Mouse (Mus musculus) right cerebral cortex, postnatal 25 days (tissue): ENCODE results near the gene Ift172.

Experiments
- DNase-seq: peaks from one replicate; pipeline ENCODE4 v3.0.0; 2022

The Ift172 gene

GRCm38 (mm10) chr5:31204421-31204820, 86.5 kb downstream of the Ift172 start:
- DNase-seq, result no peak

DNA sequence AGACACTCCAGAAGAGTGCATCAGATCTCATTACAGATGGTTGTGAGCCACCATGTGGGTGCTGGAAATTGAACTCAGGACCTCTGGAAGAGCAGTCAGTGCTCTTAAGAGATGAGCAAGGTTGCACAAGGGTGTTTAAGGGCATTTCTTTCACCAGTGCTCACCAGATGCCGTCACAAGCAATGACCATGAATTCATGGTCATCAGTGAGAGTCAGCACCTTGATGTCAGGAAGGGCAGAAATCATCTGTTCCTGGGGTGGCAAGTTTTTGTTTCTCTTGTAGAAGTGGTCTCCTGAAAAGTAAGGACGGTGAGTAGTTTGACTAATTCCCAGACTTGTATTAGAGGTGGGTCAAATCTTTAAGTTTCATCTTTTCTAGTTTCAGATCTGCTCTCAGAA, 87.0 kb downstream of the Ift172 start:
- no peak for DNase-seq
